Mouse (Mus musculus) embryonic facial prominence, embryonic 13.5 days (tissue): ENCODE measurements around the gene Hic1. TPM values are rescaled to one million over a fixed set of nuclear protein-coding genes. Genes with fewer than 3 reads are reported as not detected.

Experiments
- ATAC-seq: fragments of 200-750 bp; cut with Nextera tagmentation; 2 replicates; pipeline ENCODE4 v1.8.0; 2017; ENCODE audit warnings: low read depth; ENCODE audit not compliant: insufficient number of reproducible peaks, insufficient read depth, low FRiP score, low TSS enrichment
- H3K27ac ChIP-seq: fragments of 300-500 bp; sonication (generic); 2 replicates; pipeline ENCODE4 v1.5.1; 2015; ENCODE audit warnings: moderate library complexity, mild to moderate bottlenecking, inconsistent platforms
- H3K27me3 ChIP-seq: fragments of 300-500 bp; sonication (generic); 2 replicates; pipeline ENCODE4 v1.6.1; 2015; ENCODE audit warnings: mild to moderate bottlenecking, inconsistent platforms
- H3K36me3 ChIP-seq: fragments of 300-500 bp; sonication (generic); 2 replicates; pipeline ENCODE4 v1.6.1; 2015; ENCODE audit warnings: mild to moderate bottlenecking, inconsistent platforms
- H3K4me1 ChIP-seq: fragments of 300-500 bp; sonication (generic); 2 replicates; pipeline ENCODE4 v1.6.1; 2015; ENCODE audit warnings: inconsistent platforms
- H3K4me2 ChIP-seq: fragments of 300-500 bp; sonication (generic); 2 replicates; pipeline ENCODE4 v1.6.1; 2015; ENCODE audit warnings: moderate library complexity, mild to moderate bottlenecking, inconsistent platforms
- H3K4me3 ChIP-seq: fragments of 300-500 bp; sonication (generic); 2 replicates; pipeline ENCODE4 v1.5.1; 2015; ENCODE audit warnings: mild to moderate bottlenecking, inconsistent platforms
- H3K9ac ChIP-seq: fragments of 300-500 bp; sonication (generic); 2 replicates; pipeline ENCODE4 v1.6.1; 2015; ENCODE audit warnings: mild to moderate bottlenecking, inconsistent platforms
- H3K9me3 ChIP-seq: fragments of 300-500 bp; sonication (generic); 2 replicates; pipeline ENCODE4 v1.6.1; 2016; ENCODE audit warnings: inconsistent platforms
- WGBS: fragments of 180-500 bp; shearing (Covaris S2); methylation state at CpG from one replicate; pipeline ENCODE4 v1.1.7; 2015; ENCODE audit warnings: mixed read lengths; 5-methylcytosine and 5-hydroxymethylcytosine counted together
- polyA plus RNA-seq: library from polyadenylated mRNA; unstranded; fragments of >200 nt; fragmentation: Nextera tagmentation; extraction: Ambion mirVana; gene quantifications from 2 replicates; pipeline ENCODE4 v1.2.1, GENCODE M21; 2015

Hic1 gene
- polyA plus RNA-seq, result 8.2 and 9.7 TPM in 2 replicates

- Histone ChIP-seq H3K27ac (peak within 1 kb of the TSS; percentile 68), H3K4me1 (peaks cover 90% of the 10 kb centered on the region), H3K27me3 (peaks cover 93% of the 10 kb centered on the region), H3K36me3 (peaks cover 3% of the 10 kb centered on the region; the same call in 1 of the 2 replicates), H3K9ac (peak within 1 kb of the TSS; percentile 74), H3K4me3 (peak within 1 kb of the TSS; percentile 60), H3K9me3 (no peaks in the 10 kb centered on the region), H3K4me2 (peak within 1 kb of the TSS; percentile 94)
- WGBS, result 7% methylated on average over 23 of the region's 23 CpGs
- no peak for ATAC-seq
Observed at GRCm38 (mm10) chr11:75169405-75170080, at the start of gene Hic1. Hic1 (minus strand) TSS chr11:75169519.

- Histone ChIP-seq H3K4me3 (peak overlapping the region; percentile 36), H3K9ac (peak overlapping the region; percentile 66), H3K4me2 (peak overlapping the region; percentile 73), H3K27me3 (0 out of 2 replicates have a peak, but pooled peaks cover 4% of the 10 kb centered on the region), H3K9me3 (no peaks in the 10 kb centered on the region), H3K36me3 (no peaks in the 10 kb centered on the region), H3K27ac (no peak overlapping the region), H3K4me1 (peaks cover 31% of the 10 kb centered on the region)
- ATAC-seq, result no peak
- WGBS, result 14% methylated on average over 13 of the region's 13 CpGs
Observed at GRCm38 (mm10) chr11:75214081-75214950, 45.0 kb upstream of the Hic1 start.

DNA sequence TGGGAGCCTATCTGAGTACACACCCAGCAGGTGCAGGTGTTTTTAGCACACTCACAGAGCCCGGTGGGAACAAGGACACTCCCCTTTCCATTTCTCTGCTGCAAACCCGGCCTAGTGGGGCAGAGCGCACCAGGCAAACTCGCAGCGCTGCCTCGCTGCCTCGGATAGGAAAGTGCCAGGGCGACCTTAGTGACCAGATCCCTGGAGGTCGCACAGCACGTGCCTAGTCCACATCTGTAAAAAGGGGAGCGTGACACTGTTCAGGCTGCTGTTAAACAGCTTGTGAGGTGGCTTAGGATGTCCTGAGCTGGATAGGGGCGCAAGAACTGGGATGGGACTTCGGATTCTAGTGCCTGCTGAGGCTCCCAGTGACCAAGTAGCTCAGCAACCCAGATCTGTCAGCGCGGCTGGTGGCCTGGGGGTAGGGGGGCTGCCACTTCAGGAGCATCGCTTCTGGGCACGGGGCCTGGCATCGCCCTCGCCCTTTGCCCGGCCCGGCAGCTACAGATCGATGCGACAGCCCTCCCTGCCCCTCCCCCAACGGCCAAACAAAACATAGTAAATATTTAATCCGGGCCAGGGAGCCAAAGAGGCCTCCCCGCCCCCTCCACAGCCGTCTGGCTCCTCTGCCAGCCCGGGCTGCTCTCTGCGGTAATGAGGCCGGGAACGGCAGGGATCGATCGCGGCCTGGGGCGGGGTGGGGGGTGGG is 44.2 kb upstream of the Hic1 start:
- H3K9me3 ChIP-seq, result no peaks in the 10 kb centered on the region
- ATAC-seq, result no peak
- peaks cover 31% of the 10 kb centered on the region for H3K4me1 ChIP-seq
- 0 out of 2 replicates have a peak, but pooled peaks cover 4% of the 10 kb centered on the region for H3K27me3 ChIP-seq
- H3K4me2 ChIP-seq, result peak overlapping the region; percentile 73
- H3K27ac ChIP-seq, result no peak overlapping the region
- H3K4me3 ChIP-seq, result peak overlapping the region; percentile 36
- H3K36me3 ChIP-seq, result no peaks in the 10 kb centered on the region
- peak overlapping the region; percentile 66 for H3K9ac ChIP-seq
- 4% methylated on average over 35 of the region's 35 CpGs for WGBS

- no peaks in the 10 kb centered on the region for H3K9me3 ChIP-seq
- H3K4me1 ChIP-seq, result peaks cover 31% of the 10 kb centered on the region
- H3K4me3 ChIP-seq, result no peak overlapping the region
- no peak overlapping the region for H3K4me2 ChIP-seq
- no peak for ATAC-seq
- no peak overlapping the region for H3K9ac ChIP-seq
- no peak overlapping the region for H3K27ac ChIP-seq
- no peaks in the 10 kb centered on the region for H3K36me3 ChIP-seq
- WGBS, result 48% methylated on average over 3 of the region's 3 CpGs
- 0 out of 2 replicates have a peak, but pooled peaks cover 4% of the 10 kb centered on the region for H3K27me3 ChIP-seq
Observed at GRCm38 (mm10) chr11:75212876-75213275, 43.6 kb upstream of the Hic1 start.

DNA sequence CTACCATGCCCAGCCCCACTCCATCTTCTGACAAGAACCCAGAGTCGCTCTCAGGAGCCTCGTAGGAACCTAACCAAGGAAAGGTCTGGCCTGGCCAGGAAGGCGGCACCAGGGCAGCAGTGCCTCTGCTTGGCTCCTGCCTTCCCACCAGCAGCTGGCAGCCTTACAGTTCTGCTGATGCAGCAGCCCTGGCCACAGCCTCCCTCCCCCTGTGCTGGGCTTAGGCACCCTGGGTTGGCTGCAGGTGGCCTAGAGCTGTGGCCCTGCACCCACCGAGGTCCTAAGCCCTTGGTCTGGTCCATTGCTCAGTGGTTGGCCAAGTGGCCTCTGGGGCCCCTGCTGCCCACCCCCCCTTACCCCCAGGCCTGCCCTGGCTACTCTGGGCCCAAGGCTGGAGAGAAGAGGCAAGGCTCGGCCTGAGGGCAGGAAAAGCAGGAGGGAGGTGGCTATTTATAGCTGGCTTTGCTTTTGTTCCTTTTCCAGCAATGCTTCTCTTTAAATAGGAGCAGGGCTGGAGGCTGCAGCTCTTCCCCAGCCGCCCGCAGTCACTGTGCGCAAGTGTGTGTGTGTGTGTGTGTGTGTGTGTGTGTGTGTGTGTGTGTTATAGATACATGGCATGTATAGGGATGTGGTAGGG is 42.8 kb upstream of the Hic1 start:
- H3K27ac ChIP-seq, result no peak overlapping the region
- 0 out of 2 replicates have a peak, but pooled peaks have one; percentile 21 for ATAC-seq
- 52% methylated on average over 8 of the region's 8 CpGs for WGBS
- peaks cover 31% of the 10 kb centered on the region for H3K4me1 ChIP-seq
- H3K4me3 ChIP-seq, result no peak overlapping the region
- H3K9me3 ChIP-seq, result no peaks in the 10 kb centered on the region
- no peaks in the 10 kb centered on the region for H3K36me3 ChIP-seq
- no peak overlapping the region for H3K9ac ChIP-seq
- H3K27me3 ChIP-seq, result 0 out of 2 replicates have a peak, but pooled peaks cover 4% of the 10 kb centered on the region
- H3K4me2 ChIP-seq, result no peak overlapping the region

GRCm38 (mm10) chr11:75210755-75211154 is 41.4 kb upstream of the Hic1 start:
- WGBS, result 39% methylated on average over 6 of the region's 6 CpGs
- no peak overlapping the region for H3K9ac ChIP-seq
- 0 out of 2 replicates have a peak, but pooled peaks cover 4% of the 10 kb centered on the region for H3K27me3 ChIP-seq
- H3K4me1 ChIP-seq, result peaks cover 31% of the 10 kb centered on the region
- H3K9me3 ChIP-seq, result no peaks in the 10 kb centered on the region
- H3K27ac ChIP-seq, result no peak overlapping the region
- no peaks in the 10 kb centered on the region for H3K36me3 ChIP-seq
- H3K4me2 ChIP-seq, result no peak overlapping the region
- no peak overlapping the region for H3K4me3 ChIP-seq
- ATAC-seq, result no peak

DNA sequence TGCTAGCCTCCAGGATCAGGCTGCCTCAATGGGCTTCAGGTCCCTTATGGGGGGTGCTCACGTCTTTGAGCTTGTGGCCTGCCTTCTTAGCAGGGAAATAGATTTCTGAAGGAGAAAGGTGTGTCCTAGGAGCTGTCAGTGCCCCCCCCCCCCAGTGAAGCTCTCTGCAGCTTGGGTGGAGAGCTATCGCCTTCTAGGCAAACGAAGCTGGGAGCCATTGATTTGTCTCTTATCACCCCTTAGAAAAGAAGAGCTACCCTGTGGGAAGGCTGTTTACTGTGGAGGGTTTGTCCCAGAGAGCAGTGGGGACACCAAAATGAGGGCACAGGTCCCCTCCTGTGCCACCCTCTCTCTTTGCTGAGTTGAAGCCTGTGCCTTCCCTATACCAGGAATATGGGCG is 40.8 kb upstream of the Hic1 start:
- ATAC-seq, result no peak
- no peak overlapping the region for H3K27ac ChIP-seq
- peaks cover 28% of the 10 kb centered on the region for H3K4me1 ChIP-seq
- no peaks in the 10 kb centered on the region for H3K36me3 ChIP-seq
- no peak overlapping the region for H3K9ac ChIP-seq
- 0 out of 2 replicates have a peak, but pooled peaks cover 4% of the 10 kb centered on the region for H3K27me3 ChIP-seq
- no peak overlapping the region for H3K4me3 ChIP-seq
- WGBS, result 67% methylated on average over 4 of the region's 4 CpGs
- H3K4me2 ChIP-seq, result no peak overlapping the region
- H3K9me3 ChIP-seq, result no peaks in the 10 kb centered on the region

DNA sequence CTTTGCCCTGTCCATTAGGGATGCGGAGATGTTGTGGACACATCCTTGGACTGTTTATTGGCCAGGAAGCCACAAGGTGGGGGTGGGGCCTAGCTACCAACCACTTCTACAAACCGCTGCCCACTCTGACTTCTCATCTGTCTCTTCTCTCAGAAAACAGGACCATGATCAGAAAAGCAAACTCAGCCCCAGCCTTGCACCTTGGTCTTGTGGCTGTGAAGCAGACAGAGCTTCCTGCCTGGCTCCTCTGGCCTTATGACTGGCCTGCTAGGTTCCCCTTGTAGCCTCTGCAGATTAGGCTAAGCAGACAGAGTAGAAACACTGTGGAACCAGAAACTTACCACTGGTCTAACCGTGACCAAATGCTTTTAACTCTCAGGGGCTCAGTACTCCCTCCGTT is 40.0 kb upstream of the Hic1 start:
- ATAC-seq, result no peak
- Histone ChIP-seq H3K27me3 (0 out of 2 replicates have a peak, but pooled peaks cover 4% of the 10 kb centered on the region), H3K9me3 (no peaks in the 10 kb centered on the region), H3K4me2 (no peak overlapping the region), H3K27ac (no peak overlapping the region), H3K36me3 (no peaks in the 10 kb centered on the region), H3K4me3 (no peak overlapping the region), H3K9ac (no peak overlapping the region), H3K4me1 (peaks cover 29% of the 10 kb centered on the region)
- WGBS, result 65% methylated on average over 4 of the region's 4 CpGs

DNA sequence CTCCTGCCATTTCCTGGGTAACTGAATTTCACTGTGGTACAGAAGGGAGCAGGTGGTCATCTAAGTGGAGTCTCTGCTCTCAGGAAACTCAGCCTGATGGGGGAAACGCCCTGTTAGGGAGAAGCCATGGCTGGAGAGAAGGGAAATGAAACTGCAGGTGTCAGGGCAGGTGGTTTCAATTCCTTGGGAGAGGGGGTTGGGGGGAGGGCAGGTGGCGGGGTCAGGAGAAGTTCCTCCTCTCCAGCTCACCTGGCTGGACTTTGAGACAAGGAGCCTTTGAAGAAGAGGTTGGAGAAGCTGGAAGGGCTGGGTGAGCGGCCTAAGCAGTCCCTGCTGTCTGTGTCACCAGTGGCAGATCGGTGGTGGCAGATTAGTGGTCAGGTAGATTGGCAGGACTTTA is 37.0 kb upstream of the Hic1 start:
- H3K9ac ChIP-seq, result no peak overlapping the region
- H3K4me1 ChIP-seq, result peaks cover 17% of the 10 kb centered on the region
- H3K27me3 ChIP-seq, result peaks cover 7% of the 10 kb centered on the region; the same call in 1 of the 2 replicates
- H3K4me2 ChIP-seq, result no peak overlapping the region
- no peak overlapping the region for H3K4me3 ChIP-seq
- no peak overlapping the region for H3K27ac ChIP-seq
- no peak for ATAC-seq
- WGBS, result 60% methylated on average over 4 of the region's 4 CpGs
- H3K9me3 ChIP-seq, result no peaks in the 10 kb centered on the region
- H3K36me3 ChIP-seq, result no peaks in the 10 kb centered on the region

DNA sequence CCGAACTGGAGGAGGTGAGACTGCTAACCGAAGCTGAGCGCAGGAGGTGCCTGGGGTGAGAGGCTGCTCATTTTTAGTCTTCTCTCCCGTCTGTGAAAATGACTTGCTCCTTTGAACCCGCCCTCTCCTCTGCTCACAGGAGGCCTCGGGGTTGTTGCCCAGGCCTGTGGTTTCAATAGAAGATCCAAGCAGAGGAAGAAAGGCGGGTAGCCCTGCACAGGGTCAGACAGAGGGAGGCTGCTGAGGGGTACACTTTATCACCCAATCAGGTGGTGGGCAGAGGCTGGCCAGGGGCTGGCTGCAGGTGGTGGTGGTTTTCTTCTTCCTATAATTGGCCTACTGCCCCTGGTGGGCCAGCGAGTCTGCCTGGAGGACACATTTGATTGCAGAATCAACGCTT is 35.2 kb upstream of the Hic1 start:
- H3K36me3 ChIP-seq, result no peaks in the 10 kb centered on the region
- peaks cover 19% of the 10 kb centered on the region; the same call in 1 of the 2 replicates for H3K4me1 ChIP-seq
- 35% methylated on average over 9 of the region's 9 CpGs for WGBS
- no peak for ATAC-seq
- no peak overlapping the region for H3K27ac ChIP-seq
- H3K9me3 ChIP-seq, result no peaks in the 10 kb centered on the region
- peaks cover 9% of the 10 kb centered on the region for H3K27me3 ChIP-seq
- no peak overlapping the region for H3K4me2 ChIP-seq
- no peak overlapping the region for H3K9ac ChIP-seq
- H3K4me3 ChIP-seq, result no peak overlapping the region

DNA sequence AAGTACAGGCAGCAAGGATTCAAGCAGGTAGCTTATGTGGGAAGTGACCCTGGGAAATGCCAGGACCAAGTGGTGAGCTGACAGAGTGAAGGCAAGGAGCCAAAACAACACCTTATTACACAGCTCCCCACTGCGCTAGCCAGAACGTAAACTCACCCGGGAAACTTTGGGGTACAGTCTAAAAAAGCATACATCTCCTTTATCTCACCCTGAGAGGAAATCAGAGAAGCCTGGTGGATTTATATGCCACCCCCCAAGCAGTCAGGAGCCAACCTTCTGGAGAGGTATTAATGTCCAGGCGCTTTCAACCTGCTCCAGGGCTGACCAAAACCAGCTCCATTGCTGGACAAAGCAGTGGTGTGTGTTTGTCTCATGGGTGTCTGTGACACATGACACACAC is 34.6 kb upstream of the Hic1 start:
- WGBS, result 74% methylated on average over 4 of the region's 4 CpGs
- ATAC-seq, result no peak
- Histone ChIP-seq H3K9me3 (no peaks in the 10 kb centered on the region), H3K36me3 (no peaks in the 10 kb centered on the region), H3K4me3 (no peak overlapping the region), H3K27ac (no peak overlapping the region), H3K4me2 (no peak overlapping the region), H3K27me3 (peaks cover 15% of the 10 kb centered on the region), H3K4me1 (peaks cover 19% of the 10 kb centered on the region; the same call in 1 of the 2 replicates), H3K9ac (no peak overlapping the region)
